Mouse (Mus musculus): ENCODE measurements at regions not wholly inside any gene's neighbourhood (a gene's known extent, or its start where the extent isn't known, plus 50 kb on each side); places are given as distances from the start of the nearest gene placed in this dataset.

GRCm38 (mm10) chr10:117916280-117916679 is 70.4 kb upstream of the Rap1b start:
- no peak overlapping the region for H3K4me3 ChIP-seq (replicated peaks)
- 34% methylated on average over 7 of the region's 7 CpGs for WGBS
- no peak overlapping the region for H3K4me2 ChIP-seq
- H3K36me3 ChIP-seq = no peaks in the 10 kb centered on the region
- H3K9ac ChIP-seq = no peak overlapping the region
- no peaks in the 10 kb centered on the region for H3K27me3 ChIP-seq
- ATAC-seq (replicated peaks; ENCODE audit: low FRiP score) = no peak
- no peaks in the 10 kb centered on the region for H3K4me1 ChIP-seq
- no peaks in the 10 kb centered on the region for H3K9me3 ChIP-seq (replicated peaks)
- no peak overlapping the region for H3K27ac ChIP-seq

- ATAC-seq (replicated peaks; ENCODE audit: low FRiP score) = no peak
- H3K27ac ChIP-seq = no peak overlapping the region
- H3K9me3 ChIP-seq (replicated peaks) = no peaks in the 10 kb centered on the region
- no peak overlapping the region for H3K4me2 ChIP-seq
- no peaks in the 10 kb centered on the region for H3K4me1 ChIP-seq
- H3K36me3 ChIP-seq = no peaks in the 10 kb centered on the region
- H3K27me3 ChIP-seq = no peaks in the 10 kb centered on the region
- WGBS = 51% methylated on average over 2 of the region's 2 CpGs
- no peak overlapping the region for H3K4me3 ChIP-seq (replicated peaks)
- H3K9ac ChIP-seq = no peak overlapping the region
Measured at GRCm38 (mm10) chr10:117917870-117918269, 72.0 kb upstream of the Rap1b start.

GRCm38 (mm10) chr10:117918616-117919015 is 72.8 kb upstream of the Rap1b start:
- Histone ChIP-seq H3K27ac (no peak overlapping the region), H3K27me3 (no peaks in the 10 kb centered on the region), H3K4me3 (replicated peaks) (no peak overlapping the region), H3K4me1 (no peaks in the 10 kb centered on the region), H3K4me2 (no peak overlapping the region), H3K9ac (no peak overlapping the region), H3K9me3 (replicated peaks) (no peaks in the 10 kb centered on the region), H3K36me3 (no peaks in the 10 kb centered on the region)
- WGBS = 48% methylated on average over 8 of the region's 8 CpGs
- ATAC-seq (replicated peaks; ENCODE audit: low FRiP score) = no peak

- no peak for ATAC-seq (replicated peaks; ENCODE audit: low FRiP score)
- Histone ChIP-seq H3K27me3 (no peaks in the 10 kb centered on the region), H3K4me3 (replicated peaks) (no peak overlapping the region), H3K4me2 (no peak overlapping the region), H3K9me3 (replicated peaks) (no peaks in the 10 kb centered on the region), H3K4me1 (no peaks in the 10 kb centered on the region), H3K27ac (no peak overlapping the region), H3K36me3 (no peaks in the 10 kb centered on the region), H3K9ac (no peak overlapping the region)
- WGBS = 84% methylated on average over 7 of the region's 7 CpGs
Measured at GRCm38 (mm10) chr10:117919186-117919941, 73.5 kb upstream of the Rap1b start.

DNA sequence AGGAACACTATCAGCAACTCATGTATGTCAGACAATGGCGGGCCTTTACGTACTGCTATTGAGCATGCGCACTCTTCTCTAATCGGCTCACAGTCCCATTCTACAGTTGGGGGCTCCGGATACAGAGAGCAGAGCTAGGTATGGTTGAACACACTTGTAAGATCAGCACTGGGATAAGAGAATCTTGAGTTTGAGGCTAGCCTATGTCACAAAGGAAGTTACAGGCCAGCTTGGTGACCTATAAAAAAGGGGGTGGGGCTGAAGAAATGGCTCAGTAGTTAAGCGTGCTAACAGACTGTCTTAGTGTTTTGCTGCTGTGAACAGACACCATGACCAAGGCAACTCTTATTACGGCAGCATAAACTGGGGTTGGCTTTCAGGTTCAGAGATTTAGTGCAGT is 79.4 kb upstream of the Rap1b start:
- ATAC-seq (replicated peaks; ENCODE audit: low FRiP score) = no peak
- H3K4me2 ChIP-seq = no peak overlapping the region
- no peaks in the 10 kb centered on the region for H3K27me3 ChIP-seq
- no peak overlapping the region for H3K27ac ChIP-seq
- no peaks in the 10 kb centered on the region for H3K36me3 ChIP-seq
- H3K4me3 ChIP-seq (replicated peaks) = no peak overlapping the region
- H3K9me3 ChIP-seq (replicated peaks) = no peaks in the 10 kb centered on the region
- 93% methylated on average over 7 of the region's 7 CpGs for WGBS
- no peak overlapping the region for H3K9ac ChIP-seq
- no peaks in the 10 kb centered on the region for H3K4me1 ChIP-seq

GRCm38 (mm10) chr10:117925611-117926555 is 80.0 kb upstream of the Rap1b start:
- Histone ChIP-seq H3K4me2 (no peak overlapping the region), H3K27ac (no peak overlapping the region), H3K4me3 (replicated peaks) (no peak overlapping the region), H3K9ac (no peak overlapping the region), H3K27me3 (no peaks in the 10 kb centered on the region), H3K9me3 (replicated peaks) (no peaks in the 10 kb centered on the region), H3K4me1 (no peaks in the 10 kb centered on the region), H3K36me3 (no peaks in the 10 kb centered on the region)
- WGBS = 87% methylated on average over 31 of the region's 31 CpGs
- ATAC-seq (replicated peaks; ENCODE audit: low FRiP score) = no peak

DNA sequence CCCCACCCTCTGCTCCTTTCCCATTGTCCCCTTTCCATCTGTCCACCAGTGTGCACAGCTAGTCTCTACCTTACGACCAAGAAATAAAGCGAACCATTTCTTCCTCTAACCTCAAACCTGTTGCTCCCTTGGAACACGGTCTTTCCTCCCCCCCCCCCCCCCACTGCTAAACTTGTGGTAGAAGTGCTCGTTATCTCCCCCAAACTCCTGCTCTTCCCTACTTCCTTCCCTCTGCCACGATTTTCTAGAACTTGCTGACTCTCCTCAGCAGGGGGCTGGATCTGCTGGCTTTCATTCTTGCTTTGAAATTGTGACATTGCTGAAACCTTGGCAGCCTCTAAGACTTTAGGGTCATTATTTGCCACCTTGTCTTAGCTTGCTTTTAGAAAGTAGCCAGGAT is 83.2 kb upstream of the Rap1b start:
- Histone ChIP-seq H3K4me1 (no peaks in the 10 kb centered on the region), H3K9ac (no peak overlapping the region), H3K4me2 (no peak overlapping the region), H3K36me3 (no peaks in the 10 kb centered on the region), H3K27ac (no peak overlapping the region), H3K4me3 (replicated peaks) (no peak overlapping the region), H3K27me3 (no peaks in the 10 kb centered on the region), H3K9me3 (replicated peaks) (no peaks in the 10 kb centered on the region)
- 64% methylated on average over 4 of the region's 5 CpGs for WGBS
- no peak for ATAC-seq (replicated peaks; ENCODE audit: low FRiP score)

DNA sequence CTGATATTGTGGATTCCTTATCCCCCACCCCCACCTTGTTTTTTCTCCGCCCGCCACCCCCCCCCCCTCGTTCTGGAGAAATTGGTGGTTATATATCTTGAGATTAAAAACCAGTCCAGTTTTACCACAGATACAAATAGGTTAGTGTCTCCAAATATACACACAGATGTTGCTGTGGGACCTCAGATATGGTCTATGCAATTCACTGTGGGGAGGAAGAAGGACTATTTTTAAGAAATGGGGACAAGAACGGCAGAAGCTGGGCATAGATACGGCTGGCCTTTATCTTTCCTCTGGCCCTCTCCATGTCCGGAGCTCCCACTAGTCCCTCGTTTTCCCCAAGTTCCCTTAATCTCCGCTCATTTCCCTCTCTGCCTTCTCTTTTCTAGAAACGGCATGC is 89.0 kb upstream of the Rap1b start:
- ATAC-seq (replicated peaks; ENCODE audit: low FRiP score) = no peak
- 90% methylated on average over 9 of the region's 9 CpGs for WGBS

GRCm38 (mm10) chr10:117938717-117939116 is 92.9 kb upstream of the Rap1b start:
- Histone ChIP-seq H3K9ac (no peak overlapping the region), H3K27ac (no peak overlapping the region), H3K9me3 (replicated peaks) (no peaks in the 10 kb centered on the region), H3K4me1 (peaks cover 10% of the 10 kb centered on the region), H3K4me3 (replicated peaks) (no peak overlapping the region), H3K27me3 (no peaks in the 10 kb centered on the region), H3K4me2 (no peak overlapping the region), H3K36me3 (no peaks in the 10 kb centered on the region)
- WGBS = 57% methylated on average over 8 of the region's 8 CpGs
- no peak for ATAC-seq (replicated peaks; ENCODE audit: low FRiP score)

More for the DNA sequence above, 89.0 kb upstream of the Rap1b start:
- Histone ChIP-seq H3K27me3 (no peaks in the 10 kb centered on the region), H3K4me1 (no peaks in the 10 kb centered on the region), H3K4me3 (replicated peaks) (no peak overlapping the region), H3K36me3 (no peaks in the 10 kb centered on the region), H3K4me2 (no peak overlapping the region), H3K9ac (no peak overlapping the region), H3K9me3 (replicated peaks) (no peaks in the 10 kb centered on the region), H3K27ac (no peak overlapping the region)

DNA sequence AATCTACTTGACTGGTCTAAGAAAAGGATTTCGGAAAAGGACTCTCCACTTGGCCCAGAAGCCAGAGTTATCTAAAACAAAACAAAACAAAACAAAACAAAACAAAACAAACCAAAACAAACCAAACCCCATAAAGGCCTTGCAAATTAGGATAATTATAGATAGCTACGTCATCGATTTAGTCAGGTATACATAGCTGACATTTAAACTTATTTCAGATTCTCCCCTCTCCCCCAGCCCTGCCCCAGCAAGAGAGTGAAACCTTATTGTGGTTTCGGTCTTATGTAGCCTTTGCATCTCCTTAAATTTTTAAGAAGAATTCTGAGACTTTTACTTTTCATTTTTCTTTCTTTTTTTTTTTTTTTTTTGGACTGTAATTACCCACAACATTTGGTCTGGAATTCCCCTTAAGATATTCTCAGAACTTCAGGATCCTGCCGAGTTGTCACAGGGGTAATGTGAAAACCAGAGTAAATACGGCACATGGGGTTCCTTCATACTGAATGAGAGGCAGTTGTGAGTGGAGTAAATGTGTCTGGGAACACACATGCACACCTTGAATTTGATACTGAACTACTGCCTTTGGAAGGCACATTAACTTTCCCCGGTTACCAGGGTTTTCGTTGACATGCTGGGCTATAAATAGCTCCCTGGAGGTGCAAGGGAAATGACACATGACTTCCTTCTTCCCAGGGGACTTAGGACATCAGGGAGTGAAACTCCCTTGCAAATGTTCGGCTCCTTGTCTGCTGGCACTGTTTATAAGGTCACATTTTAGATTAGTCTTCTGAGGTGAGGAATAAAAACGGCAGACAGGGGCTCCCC is 94.8 kb upstream of the Rap1b start:
- H3K36me3 ChIP-seq = no peaks in the 10 kb centered on the region
- H3K4me2 ChIP-seq = peak overlapping the region; percentile 30
- H3K27ac ChIP-seq = no peak overlapping the region
- no peak overlapping the region for H3K4me3 ChIP-seq (replicated peaks)
- 34% methylated on average over 10 of the region's 10 CpGs for WGBS
- H3K9me3 ChIP-seq (replicated peaks) = no peaks in the 10 kb centered on the region
- ATAC-seq (replicated peaks; ENCODE audit: low FRiP score) = peak; percentile 49; the same call in 1 of the 2 replicates
- H3K9ac ChIP-seq = no peak overlapping the region
- H3K27me3 ChIP-seq = no peaks in the 10 kb centered on the region
- peaks cover 10% of the 10 kb centered on the region for H3K4me1 ChIP-seq

DNA sequence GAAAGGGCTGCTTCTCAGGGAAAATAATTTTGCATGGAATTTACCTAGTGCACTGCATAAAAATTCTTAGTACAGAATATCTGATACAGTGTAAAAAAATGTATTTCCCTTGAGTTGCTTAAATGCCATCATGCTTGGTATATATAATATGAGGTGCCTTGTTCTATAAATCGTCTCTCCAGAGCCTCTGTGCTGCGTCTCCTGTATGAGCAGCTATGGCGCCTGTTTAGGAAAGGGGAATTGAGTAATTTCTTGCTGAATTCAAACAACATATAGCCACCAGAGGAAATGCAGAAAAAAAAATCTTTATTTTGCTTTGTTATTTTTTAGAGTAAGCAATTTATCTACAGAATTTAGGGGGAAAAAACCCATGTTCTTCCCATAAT is 95.4 kb upstream of the Rap1b start:
- H3K27ac ChIP-seq = no peak overlapping the region
- ATAC-seq (replicated peaks; ENCODE audit: low FRiP score) = no peak

More for the DNA sequence above, 95.4 kb upstream of the Rap1b start:
- no peaks in the 10 kb centered on the region for H3K9me3 ChIP-seq (replicated peaks)
- H3K4me1 ChIP-seq = peaks cover 10% of the 10 kb centered on the region
- no peaks in the 10 kb centered on the region for H3K36me3 ChIP-seq
- 44% methylated on average over 3 of the region's 3 CpGs for WGBS
- H3K27me3 ChIP-seq = no peaks in the 10 kb centered on the region
- H3K9ac ChIP-seq = no peak overlapping the region
- no peak overlapping the region for H3K4me3 ChIP-seq (replicated peaks)
- H3K4me2 ChIP-seq = peak overlapping the region; percentile 30
